Mouse (Mus musculus): Measurements from ENCODE around the gene Slc6a1.
"Not testable (repeated sequence)": the region's sequence is repeated elsewhere in the genome, so short reads cannot be mapped to it uniquely, and the experiment has no call there.

Slc6a1 gene

DNA sequence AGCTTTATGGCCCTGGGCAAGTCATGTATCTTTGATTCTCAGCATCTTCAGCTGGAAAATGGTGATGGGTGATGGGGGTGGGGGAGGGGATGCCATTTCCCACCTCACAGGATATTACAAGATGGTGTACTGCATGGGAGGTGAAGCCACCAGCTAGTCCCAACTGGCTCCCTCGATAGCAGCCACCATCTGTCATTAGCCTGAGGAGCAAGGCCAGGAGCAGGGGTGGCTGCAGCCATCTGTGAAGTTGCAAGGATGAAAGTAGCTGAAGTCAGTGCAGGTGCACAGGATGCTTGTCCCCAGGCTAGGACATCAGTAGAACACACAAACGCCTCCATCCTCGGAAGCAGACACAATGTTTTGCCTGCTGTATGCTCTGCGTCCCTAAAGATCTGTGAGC, 8.5 kb downstream of the Slc6a1 start:
- no peak for DNase-seq

GRCm38 (mm10) chr6:114291396-114291795, 9.0 kb downstream of the Slc6a1 start:
- no peak for DNase-seq

DNA sequence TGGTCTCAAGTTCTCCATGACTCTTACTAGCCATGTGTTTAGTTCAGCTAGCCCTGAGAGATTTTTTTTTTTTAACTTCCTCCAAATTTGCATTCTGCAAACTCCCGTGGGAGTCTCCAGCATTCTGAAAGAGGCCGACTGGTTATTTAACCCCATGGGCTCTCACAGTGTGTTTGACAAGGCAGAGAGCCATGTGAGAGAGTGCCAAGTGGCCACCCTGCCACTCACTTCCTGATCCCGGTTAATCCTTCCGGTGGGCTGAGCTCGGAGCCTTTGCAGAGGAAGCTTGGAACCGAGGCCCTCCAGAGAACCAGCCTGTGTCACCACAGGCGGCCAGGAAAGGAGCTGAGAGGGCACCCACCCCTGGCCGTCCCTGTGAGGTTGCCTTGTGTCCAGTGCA, 11.1 kb downstream of the Slc6a1 start:
- peak; percentile 2 for DNase-seq

GRCm38 (mm10) chr6:114295086-114295485, 12.7 kb downstream of the Slc6a1 start:
- DNase-seq = no peak

- no peak for DNase-seq
Measured at GRCm38 (mm10) chr6:114297260-114298002, 15.0 kb downstream of the Slc6a1 start.

DNA sequence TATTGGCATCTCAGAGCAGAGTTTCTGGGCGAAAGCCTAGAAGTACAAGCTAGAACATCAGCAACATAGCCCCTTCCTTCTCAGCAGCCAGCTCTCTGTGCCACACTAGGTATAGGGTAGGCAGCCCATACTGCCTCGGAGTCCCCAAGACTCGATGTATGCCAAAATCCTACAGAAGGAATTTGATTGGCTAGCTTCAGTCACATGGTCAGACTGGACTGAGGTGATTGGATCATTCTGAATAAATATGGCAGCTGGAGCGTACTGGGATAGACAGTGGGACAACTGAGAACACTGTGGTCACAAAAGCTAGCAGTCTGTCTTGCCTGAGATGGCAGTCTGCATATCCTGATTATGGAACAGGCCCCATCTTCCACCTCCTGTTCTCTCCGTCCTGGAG, 17.3 kb downstream of the Slc6a1 start:
- DNase-seq = no peak

- no peak for DNase-seq
Measured at GRCm38 (mm10) chr6:114300737-114301136, 18.3 kb downstream of the Slc6a1 start.

DNA sequence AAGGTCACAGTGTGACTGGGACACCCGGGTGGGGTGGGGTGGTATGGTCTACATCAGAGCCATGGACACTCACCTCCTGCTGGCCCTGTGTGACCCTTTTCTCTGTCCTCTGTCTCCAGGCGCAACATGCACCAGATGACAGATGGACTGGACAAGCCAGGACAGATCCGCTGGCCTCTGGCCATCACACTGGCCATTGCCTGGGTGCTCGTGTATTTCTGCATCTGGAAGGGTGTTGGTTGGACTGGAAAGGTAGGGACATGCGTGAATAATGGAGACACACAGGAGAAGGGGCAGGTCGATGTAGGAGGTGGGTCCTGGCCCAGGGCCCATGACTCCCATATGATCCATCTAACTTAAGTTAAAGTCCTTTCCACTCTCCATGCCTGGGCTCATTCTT, 22.2 kb downstream of the Slc6a1 start:
- DNase-seq = no peak

GRCm38 (mm10) chr6:114320511-114320910, 38.1 kb downstream of the Slc6a1 start:
- no peak for DNase-seq

- DNase-seq = no peak
Measured at GRCm38 (mm10) chr6:114321146-114321545, 38.7 kb downstream of the Slc6a1 start.

GRCm38 (mm10) chr6:114322914-114323313, 40.5 kb downstream of the Slc6a1 start:
- DNase-seq = no peak

GRCm38 (mm10) chr6:114324808-114325207, 42.4 kb downstream of the Slc6a1 start:
- no peak for DNase-seq

DNA sequence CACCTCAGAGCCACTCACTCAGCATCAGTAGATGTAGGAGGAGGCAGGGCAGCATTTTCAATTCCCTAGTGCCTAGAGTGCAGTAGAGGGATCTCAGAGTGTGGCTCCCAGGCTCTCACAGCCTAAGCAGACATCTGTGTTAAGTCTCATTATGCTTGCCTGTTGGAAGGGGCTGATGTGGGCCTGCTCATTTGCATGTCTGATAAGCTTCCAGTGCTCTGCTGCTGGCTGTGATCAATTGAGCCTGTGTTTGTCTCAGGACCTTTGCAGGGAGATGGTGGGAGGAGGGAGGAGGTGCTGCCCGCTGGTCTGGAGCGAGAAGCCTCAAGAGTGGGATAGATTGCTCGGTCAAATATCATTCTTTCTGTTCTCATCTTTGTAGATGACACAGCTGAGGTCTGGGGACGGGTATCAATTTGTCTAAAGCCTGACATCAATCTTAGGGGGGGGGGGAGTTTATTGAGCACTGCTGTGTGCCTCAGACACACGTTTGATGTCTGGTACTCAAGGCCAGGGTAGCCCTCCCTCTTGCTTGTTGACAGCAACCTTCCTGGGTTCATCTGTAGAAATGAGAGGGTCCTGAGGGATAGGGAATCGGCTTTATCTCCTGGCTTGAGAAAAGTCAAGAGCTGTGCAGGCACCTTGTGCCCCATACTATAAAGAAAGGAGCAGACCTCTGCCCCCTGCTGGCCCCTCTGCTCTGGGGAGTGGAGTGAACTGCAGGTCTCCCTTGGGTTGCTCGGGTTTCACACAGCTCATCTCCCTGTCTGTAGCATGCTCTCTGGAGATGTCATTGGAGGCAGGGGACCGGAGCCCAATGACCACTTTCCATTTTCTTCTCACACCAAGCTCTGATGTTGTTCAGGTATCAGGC, 47.4 kb downstream of the Slc6a1 start:
- DNase-seq = no peak

GRCm38 (mm10) chr6:114331926-114332325, 49.5 kb downstream of the Slc6a1 start:
- DNase-seq = no peak

- DNase-seq = no peak
Measured at GRCm38 (mm10) chr6:114336128-114336943, 53.9 kb downstream of the Slc6a1 start.

DNA sequence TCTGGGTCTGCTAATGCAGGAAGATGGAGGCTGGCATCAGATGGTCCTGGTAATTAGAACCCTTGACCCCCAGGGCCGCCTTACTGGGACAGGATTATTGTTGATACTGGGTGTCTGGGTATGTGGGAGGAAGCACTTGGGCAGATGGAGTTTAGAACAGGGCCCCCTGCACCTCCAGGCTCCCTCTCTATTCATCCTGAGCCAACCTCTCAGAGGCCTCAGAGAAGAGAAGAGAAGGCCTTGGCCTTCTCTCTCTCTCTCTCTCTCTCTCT, 54.4 kb downstream of the Slc6a1 start:
- no peak for DNase-seq

DNA sequence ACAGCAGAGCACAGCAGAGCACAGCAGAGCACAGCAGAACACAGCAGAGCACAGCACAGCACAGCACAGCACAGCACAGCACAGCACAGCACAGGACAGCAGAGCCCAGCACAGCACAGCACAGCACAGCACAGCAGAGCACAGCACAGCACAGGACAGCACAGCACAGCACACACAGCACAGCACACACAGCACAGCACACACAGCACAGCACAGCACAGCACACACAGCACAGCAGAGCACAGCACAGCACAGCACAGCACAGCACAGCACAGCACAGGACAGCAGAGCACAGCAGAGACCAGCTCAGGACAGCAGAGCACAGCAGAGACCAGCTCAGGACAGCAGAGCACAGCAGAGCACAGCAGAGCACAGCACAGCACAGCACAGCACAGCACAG, 58.9 kb downstream of the Slc6a1 start:
- DNase-seq = not testable (repeated sequence)

DNA sequence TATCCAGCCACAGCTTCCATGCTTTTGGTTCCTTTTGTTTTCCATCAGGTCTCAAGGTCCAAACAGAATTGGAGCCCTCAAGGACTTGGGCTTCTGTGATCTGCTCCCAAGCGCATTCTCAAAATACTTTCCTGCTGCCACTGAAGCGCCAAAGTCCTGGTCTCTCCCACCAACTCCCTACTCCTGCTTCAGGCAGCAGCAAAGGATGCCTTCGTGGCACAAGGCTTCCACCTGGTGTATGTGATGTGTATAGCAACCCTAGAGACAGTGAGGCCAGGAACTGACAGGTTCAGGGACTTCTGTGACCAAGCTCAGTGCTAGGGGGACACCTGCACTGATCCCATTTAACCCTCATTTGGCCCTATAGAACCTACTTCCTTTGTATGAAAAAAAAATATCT, 61.3 kb downstream of the Slc6a1 start:
- DNase-seq = peak; percentile 35

GRCm38 (mm10) chr6:114345156-114345555, 62.7 kb downstream of the Slc6a1 start:
- DNase-seq = peak; percentile 69

DNA sequence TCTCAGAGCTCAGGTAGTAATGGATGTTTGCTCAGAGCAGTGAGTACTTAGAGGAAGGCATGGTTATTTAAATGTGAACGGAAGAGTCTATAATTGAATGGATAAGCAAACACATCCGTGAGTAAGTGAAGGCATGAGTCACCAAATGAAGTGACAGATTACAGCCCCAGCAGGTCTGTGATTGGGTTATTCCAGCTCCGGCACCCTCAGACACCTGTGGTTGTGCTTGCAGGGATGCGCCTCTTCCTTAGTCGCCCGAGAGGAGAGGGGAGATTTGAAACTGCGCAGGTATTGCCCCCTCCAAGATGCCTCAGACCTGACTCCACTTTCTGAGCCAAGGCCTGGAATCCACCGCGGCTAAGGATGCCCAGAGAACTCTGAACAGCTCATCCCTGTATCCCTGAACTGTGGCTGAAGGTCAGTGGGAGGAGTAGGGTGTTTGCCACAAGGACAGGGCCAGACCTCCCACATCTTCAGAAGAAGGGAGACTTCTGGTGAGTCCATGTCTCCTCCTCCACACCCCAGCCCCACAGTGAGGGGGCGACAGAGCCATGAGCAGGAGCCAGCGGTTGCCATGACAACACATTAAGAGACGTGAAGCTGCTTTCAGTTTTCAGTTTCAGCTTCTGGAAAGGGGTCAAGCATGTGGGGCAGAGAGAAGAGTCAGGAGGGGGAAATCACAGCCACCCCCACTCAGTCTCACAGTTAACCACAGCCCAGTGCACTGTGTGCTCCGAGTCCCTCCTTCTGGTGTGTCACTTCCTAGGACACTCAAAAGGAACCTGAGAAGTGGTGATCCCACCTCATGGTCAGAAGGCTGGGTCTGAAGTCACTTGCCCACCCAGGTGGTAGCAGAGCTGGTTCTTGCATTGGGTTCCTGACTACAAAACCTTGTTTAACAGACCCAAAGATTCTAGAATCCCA, 65.7 kb downstream of the Slc6a1 start:
- no peak for DNase-seq

DNA sequence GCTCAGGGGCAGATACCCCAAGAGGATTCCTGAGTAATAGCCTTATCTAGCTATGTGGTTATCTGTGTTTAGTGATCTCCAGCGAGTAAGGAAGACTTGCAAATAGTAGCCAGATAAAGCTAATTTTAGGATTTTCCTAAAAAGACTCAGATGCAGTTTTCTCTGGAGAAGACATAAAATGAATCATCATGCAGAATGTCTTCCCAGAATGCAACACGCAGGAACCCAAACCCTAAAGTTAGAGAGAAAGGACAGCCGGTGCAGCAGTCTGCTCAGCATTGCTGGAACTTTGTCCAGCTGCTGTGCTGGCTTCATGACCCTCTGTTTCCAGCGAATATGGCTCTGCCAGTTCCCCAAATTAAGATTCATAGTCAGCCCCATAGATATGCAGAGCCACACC, 72.2 kb downstream of the Slc6a1 start:
- no peak for DNase-seq

DNA sequence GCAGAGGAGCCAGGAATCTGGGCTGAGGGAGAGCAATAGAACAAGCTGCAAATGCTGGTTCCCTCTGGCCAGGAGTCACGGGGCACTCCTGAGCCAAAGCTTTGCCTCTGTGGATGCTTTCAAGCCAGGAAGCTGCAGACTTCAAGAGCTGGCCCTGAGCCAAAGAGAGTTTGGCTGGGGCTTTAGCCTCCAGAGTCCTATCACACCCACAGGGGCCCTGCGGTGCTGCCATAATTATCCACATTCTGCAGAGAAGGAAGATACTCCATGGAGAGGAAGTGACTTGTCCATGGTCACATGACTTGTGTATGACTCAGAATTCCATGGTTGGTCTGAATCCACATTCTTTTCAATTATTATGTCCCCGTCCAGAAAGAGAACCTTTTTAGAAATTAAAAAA, 75.7 kb downstream of the Slc6a1 start:
- peak; percentile 16 for DNase-seq
